Mouse (Mus musculus) spleen, adult 2 months (tissue): ENCODE data around the gene Tsc1. TPM values are rescaled to one million over a fixed set of nuclear protein-coding genes. Genes with fewer than 3 reads are reported as not detected.

Experiments used
- DNase-seq, 2 experiments: peaks; one replicate each; pipeline versions ENCODE4 v3.0.0 to v3.0.0-alpha.2; 2012 to 2021; ENCODE audit warnings: low spot score in 2 of 2, low read depth in 1 of 2
- H3K27ac ChIP-seq: fragments of 200-500 bp; 2 replicates; pipeline ENCODE4 v1.5.1; 2012; ENCODE audit warnings: low read length, inconsistent platforms; ENCODE audit not compliant: insufficient read depth
- H3K27me3 ChIP-seq: fragments of 200-500 bp; 2 replicates; pipeline ENCODE4 v1.6.1; 2012; ENCODE audit warnings: mild to moderate bottlenecking, moderate library complexity, low read length, inconsistent platforms; ENCODE audit not compliant: control insufficient read depth, insufficient read depth
- H3K36me3 ChIP-seq: fragments of 200-500 bp; 2 replicates; pipeline ENCODE4 v1.6.1; 2012; ENCODE audit warnings: mild to moderate bottlenecking, low read length, inconsistent platforms; ENCODE audit not compliant: control insufficient read depth, insufficient read depth
- H3K4me1 ChIP-seq: fragments of 200-500 bp; 2 replicates; pipeline ENCODE4 v1.6.1; 2011; ENCODE audit warnings: inconsistent platforms; ENCODE audit not compliant: control insufficient read depth, insufficient read depth, insufficient read length
- H3K4me3 ChIP-seq: fragments of 200-500 bp; 2 replicates; pipeline ENCODE4 v1.5.1; 2011; ENCODE audit warnings: mild to moderate bottlenecking, inconsistent platforms; ENCODE audit not compliant: insufficient read depth, insufficient read length; ENCODE audit errors: extremely low read depth
- CTCF ChIP-seq: fragments of 200-500 bp; IDR thresholded peaks from 2 replicates; pipeline ENCODE4 v1.5.1; 2011; ENCODE audit warnings: mild to moderate bottlenecking, inconsistent platforms; ENCODE audit not compliant: insufficient read depth, insufficient read length, insufficient replicate concordance; ENCODE audit errors: extremely low read depth
- POLR2A ChIP-seq: fragments of 200-500 bp; IDR thresholded peaks from 2 replicates; pipeline ENCODE4 v1.6.1; 2011; ENCODE audit warnings: low read depth, low read length, inconsistent platforms
- WGBS: fragments of 180-500 bp; shearing (Covaris S2); methylation state at CpG from one replicate; pipeline ENCODE4 v1.1.7; 2018; 5-methylcytosine and 5-hydroxymethylcytosine counted together
- polyA plus RNA-seq: library from polyadenylated mRNA; depleted of rRNA; stranded (reverse); fragments of >200 nt; gene quantifications from 2 replicates; pipeline ENCODE4 v1.2.3, GENCODE M21; 2012

The Tsc1 gene
- polyA plus RNA-seq, 1 experiment = 12.1 TPM

DNA sequence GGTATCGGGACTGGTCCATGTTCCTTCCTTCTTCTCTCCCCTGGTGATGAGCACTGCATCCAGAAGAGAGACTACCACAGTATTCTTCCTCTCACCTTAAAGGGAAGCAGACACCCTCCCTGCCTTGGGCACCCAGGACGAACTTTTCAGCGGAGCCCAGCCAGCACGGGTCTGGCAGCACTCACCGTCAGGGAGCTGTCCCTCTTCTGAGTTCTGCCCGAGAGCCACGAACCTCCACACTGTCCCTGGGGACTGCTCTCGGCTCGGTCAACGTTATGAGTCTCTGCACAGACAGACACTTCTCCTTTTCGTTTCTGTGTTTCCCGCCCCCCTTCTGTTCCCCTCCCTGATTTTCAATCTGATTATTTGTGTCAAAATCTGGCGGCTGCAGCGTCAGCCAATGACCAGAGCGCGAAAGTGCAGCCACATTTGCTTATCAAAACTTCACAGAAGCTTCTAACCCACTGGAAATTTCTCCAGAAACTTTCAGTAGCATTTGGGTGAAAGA lies 19.3 kb upstream of the Tsc1 start, which contains the start of gene Gfi1b:
TSS of gene Gfi1b (minus strand) at position 319 of the 508 bp plus-strand sequence.
- WGBS = under 1% methylated on average over 16 of the region's 16 CpGs
- peak within 1 kb of the TSS; percentile 28; the same call in 1 of the 2 replicates for H3K4me3 ChIP-seq

DNA sequence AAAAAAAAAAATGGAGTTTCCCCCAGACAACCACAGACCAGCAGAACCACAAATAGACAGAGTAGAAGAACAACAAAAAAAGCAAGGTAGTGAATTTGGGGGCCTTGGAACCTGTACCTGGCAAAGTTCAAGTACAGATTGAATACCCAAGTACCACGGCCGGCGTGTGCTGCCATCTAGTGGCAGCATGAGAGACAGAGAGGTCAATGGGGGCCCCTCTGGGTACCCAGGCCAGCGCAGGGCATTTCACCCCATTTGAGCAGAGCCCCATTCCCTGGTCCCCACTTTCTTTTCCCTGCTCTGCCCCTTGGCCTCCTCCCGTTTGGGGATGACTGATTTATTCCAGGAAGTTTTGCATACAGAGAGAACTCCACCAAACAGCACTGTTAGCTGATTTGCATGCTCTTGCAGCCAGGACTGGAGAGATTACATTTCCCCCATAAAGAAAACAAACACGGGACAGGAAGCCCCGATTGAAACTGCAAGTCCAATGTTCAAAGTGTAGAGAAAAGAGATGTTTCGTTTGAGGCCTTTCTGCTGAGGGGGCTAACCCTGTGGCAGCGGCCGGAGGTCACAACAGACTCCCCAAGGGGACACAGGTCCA lies 18.4 kb upstream of the Tsc1 start:
- peak; percentile 40 to 56 for DNase-seq
- WGBS = 23% methylated on average over 10 of the region's 10 CpGs
- Histone ChIP-seq H3K27me3 (no peaks in the 10 kb centered on the region), H3K4me3 (no peak overlapping the region), H3K27ac (no peak overlapping the region), H3K4me1 (peaks cover 7% of the 10 kb centered on the region; the same call in 1 of the 2 replicates), H3K36me3 (no peaks in the 10 kb centered on the region)
- peak; percentile 82; the same call in 1 of the 2 replicates for TF ChIP-seq CTCF
- TF ChIP-seq POLR2A = no peak

More for the DNA sequence above, 19.3 kb upstream of the Tsc1 start, which contains the start of gene Gfi1b:
- peaks cover 7% of the 10 kb centered on the region; the same call in 1 of the 2 replicates for H3K4me1 ChIP-seq
- peak; percentile 78 for DNase-seq
- H3K36me3 ChIP-seq = no peaks in the 10 kb centered on the region
- no peak for TF ChIP-seq POLR2A
- TF ChIP-seq CTCF = no peak
- H3K27ac ChIP-seq = no peak within 1 kb of the TSS
- no peaks in the 10 kb centered on the region for H3K27me3 ChIP-seq

DNA sequence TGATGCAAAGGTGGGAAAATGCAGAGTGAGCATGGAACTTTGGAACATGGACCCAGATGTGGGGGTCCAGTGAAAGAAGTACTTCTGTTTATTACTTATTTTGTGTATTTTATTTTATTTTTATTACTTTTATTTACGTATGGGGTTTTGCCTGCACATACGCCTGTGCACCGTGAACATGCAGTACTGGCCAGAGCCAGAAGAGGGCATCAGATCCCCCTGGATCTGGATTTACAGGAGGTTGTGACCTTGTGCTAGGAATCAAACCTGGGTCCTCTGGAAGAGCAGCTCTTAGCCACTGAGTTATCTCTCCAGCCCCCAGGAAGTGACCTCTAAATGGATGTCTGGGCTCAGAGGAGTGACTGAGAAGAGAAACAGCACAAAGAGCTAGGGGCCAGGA lies 16.2 kb upstream of the Tsc1 start:
- no peaks in the 10 kb centered on the region for H3K36me3 ChIP-seq
- no peak overlapping the region for H3K27ac ChIP-seq
- H3K4me1 ChIP-seq = peaks cover 7% of the 10 kb centered on the region; the same call in 1 of the 2 replicates
- WGBS = 90% methylated on average over 3 of the region's 3 CpGs
- H3K27me3 ChIP-seq = no peaks in the 10 kb centered on the region
- no peak for DNase-seq
- no peak overlapping the region for H3K4me3 ChIP-seq
- no peak for TF ChIP-seq CTCF
- TF ChIP-seq POLR2A = no peak

GRCm38 (mm10) chr2:28626038-28626437 lies 15.0 kb upstream of the Tsc1 start:
- TF ChIP-seq POLR2A = no peak
- no peak for TF ChIP-seq CTCF
- Histone ChIP-seq H3K27ac (no peak overlapping the region), H3K36me3 (no peaks in the 10 kb centered on the region), H3K27me3 (no peaks in the 10 kb centered on the region), H3K4me1 (peaks cover 4% of the 10 kb centered on the region; the same call in 1 of the 2 replicates), H3K4me3 (no peak overlapping the region)
- whole genome bisulfite sequencing = 82% methylated on average over 3 of the region's 3 CpGs
- DNase-seq = no peak

DNA sequence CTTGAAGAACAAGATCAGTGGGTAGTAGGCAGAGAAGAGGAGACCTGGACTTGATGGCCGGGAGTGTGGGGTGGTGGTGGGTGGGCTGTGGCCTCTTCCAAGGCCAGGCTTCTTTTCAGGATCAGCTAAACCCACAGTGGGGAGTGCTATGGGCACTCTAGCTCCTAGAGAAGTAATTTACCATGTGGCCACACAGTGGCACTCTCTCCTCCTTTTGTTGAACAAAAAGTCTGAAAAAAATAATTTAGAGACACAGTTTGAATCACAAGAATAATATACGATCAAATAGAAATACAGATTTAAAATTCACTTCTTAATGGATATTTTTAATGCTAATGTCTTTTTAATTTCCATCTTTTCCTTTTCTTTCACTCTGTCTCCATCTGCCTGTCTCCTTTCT lies 13.0 kb upstream of the Tsc1 start:
- 63% methylated on average over 2 of the region's 2 CpGs for WGBS
- TF ChIP-seq POLR2A = no peak
- no peak for TF ChIP-seq CTCF
- H3K27me3 ChIP-seq = no peaks in the 10 kb centered on the region
- H3K4me1 ChIP-seq = no peaks in the 10 kb centered on the region
- H3K27ac ChIP-seq = no peak overlapping the region
- no peaks in the 10 kb centered on the region for H3K36me3 ChIP-seq
- no peak for DNase-seq
- no peak overlapping the region for H3K4me3 ChIP-seq

DNA sequence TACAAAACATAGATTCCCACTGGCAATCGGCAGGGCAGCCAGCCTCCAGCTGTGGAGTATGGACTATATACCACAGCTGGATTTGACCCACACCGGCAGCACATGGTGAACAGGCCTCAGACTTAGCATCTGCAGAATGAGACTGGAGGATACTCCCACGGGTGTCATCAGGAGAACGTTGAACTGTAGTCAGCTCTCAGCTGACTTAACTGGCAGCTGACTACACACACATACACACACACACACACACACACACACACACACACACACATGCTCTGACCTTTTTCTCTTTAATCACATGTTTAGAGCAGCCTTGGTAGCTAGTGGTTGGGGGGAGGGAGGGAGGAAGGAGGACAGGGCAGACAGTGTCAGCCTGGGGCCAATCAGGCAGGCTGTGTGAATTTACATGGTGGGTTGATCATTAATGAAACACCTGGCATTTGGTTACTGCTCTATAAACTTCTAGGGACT lies 11.1 kb upstream of the Tsc1 start:
- no peak overlapping the region for H3K27ac ChIP-seq
- no peaks in the 10 kb centered on the region for H3K27me3 ChIP-seq
- H3K36me3 ChIP-seq = no peaks in the 10 kb centered on the region
- no peak for TF ChIP-seq CTCF
- no peak for TF ChIP-seq POLR2A
- no peaks in the 10 kb centered on the region for H3K4me1 ChIP-seq
- H3K4me3 ChIP-seq = no peak overlapping the region
- 40% methylated on average over 4 of the region's 4 CpGs for WGBS
- no peak for DNase-seq

DNA sequence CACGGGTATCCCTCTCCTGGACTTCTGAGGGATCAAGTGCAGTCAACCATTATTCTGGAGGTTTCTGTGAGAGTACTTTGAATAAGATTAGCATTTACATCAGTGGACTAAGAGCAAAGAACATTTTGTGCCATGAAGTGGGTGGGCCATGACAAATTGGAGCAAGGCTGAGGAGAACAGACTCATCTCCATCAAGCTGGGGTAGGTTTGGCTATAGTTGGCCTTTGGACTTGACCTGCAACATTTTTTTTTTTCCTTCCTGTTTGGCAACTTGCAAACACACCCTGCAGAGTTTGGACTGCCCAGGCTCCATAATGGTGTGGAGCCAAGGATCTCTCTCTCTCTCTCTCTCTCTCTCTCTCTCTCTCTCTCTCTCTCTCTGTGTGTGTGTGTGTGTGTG lies 8.4 kb upstream of the Tsc1 start:
- Histone ChIP-seq H3K27ac (no peak overlapping the region), H3K4me1 (no peaks in the 10 kb centered on the region), H3K4me3 (no peak overlapping the region), H3K36me3 (no peaks in the 10 kb centered on the region), H3K27me3 (no peaks in the 10 kb centered on the region)
- WGBS = 87% methylated on average over 1 of the region's 1 CpGs
- no peak for TF ChIP-seq CTCF
- no peak for TF ChIP-seq POLR2A
- DNase-seq = no peak
